Mouse (Mus musculus) liver, adult 2 months (tissue): Measurements from ENCODE around the gene Gm37240.

ENCODE experiments used
- CTCF ChIP-seq: fragments of 200-500 bp; IDR thresholded peaks from 2 replicates; pipeline ENCODE4 v1.5.1; 2011; ENCODE audit warnings: low read depth, low read length, control low read depth
- POLR2A ChIP-seq: fragments of 200-500 bp; IDR thresholded peaks from 2 replicates; pipeline ENCODE4 v1.6.1; 2011; ENCODE audit warnings: low read length, control low read depth; ENCODE audit not compliant: insufficient read depth; ENCODE audit errors: extremely low read depth

- TF ChIP-seq CTCF (no peak), POLR2A (no peak)
These were observed 592.1 kb downstream of the Gm37240 start for GRCm38 (mm10) chr3:85295229-85295628.
